Mouse (Mus musculus) frontal cortex, adult 2 months (tissue): ENCODE results near the gene Nrtn. TPM values are rescaled to one million over a fixed set of nuclear protein-coding genes. Genes with fewer than 3 reads are reported as not detected.

Experiments used
- DNase-seq, 2 experiments: peaks; one replicate each; pipeline ENCODE4 v3.0.0; 2022; ENCODE audit warnings: low spot score in 1 of 2; ENCODE audit errors: extremely low spot score in 1 of 2
- polyA plus RNA-seq: library from polyadenylated mRNA; depleted of rRNA; stranded (reverse); fragments of >200 nt; gene quantifications from 2 replicates; pipeline ENCODE4 v1.2.3, GENCODE M21; 2012

Gene Nrtn
- polyA plus RNA-seq, 1 experiment = 5.9 TPM

DNA sequence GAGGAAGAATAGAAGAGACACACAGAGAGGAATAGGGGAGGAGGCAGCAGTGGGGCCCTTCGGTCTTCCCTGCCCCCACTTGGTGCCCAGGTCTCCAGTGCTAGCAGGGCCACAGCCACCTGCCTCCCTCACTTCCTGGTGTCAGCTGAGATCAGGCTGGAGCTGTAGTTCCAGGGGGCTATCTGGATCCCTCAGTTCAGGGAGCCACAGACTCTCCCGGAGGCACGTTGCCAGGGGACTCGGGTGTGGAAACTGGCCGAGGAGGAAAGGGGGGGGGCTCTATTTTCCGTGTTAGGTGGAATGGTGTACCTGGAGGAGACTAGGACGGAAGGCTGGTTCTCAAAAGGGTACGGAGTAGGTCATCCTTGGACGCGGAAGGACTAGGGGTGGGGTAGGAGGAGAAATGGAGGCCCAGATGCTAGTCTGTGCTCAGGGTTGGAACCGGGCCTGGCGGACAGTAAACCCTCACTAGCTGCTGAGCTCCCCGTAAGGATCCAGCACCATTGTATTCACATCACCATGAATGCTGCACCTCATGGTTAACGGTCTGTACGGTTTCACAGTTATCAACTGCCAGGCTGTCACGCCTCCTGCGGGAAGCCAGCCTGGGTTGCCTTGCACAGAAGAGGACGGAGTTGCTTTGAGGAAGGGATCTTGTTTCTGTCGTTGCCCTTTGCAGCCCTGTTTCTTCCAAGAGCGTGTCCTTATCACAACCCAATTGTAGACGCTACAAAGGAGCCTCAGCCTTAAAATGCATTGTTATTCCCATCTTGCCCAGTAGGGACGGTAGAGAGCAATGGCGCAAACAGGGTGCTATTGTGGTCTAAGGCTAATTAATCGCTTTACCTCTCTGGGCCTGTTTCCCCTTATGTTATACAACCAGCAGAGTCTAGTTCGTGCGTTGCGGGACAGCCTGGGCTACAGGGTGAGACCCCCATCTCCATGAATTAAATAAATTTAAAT, 5.7 kb upstream of the Nrtn start:
- DNase-seq = peak in 1 of 2 experiments; percentile 87

DNA sequence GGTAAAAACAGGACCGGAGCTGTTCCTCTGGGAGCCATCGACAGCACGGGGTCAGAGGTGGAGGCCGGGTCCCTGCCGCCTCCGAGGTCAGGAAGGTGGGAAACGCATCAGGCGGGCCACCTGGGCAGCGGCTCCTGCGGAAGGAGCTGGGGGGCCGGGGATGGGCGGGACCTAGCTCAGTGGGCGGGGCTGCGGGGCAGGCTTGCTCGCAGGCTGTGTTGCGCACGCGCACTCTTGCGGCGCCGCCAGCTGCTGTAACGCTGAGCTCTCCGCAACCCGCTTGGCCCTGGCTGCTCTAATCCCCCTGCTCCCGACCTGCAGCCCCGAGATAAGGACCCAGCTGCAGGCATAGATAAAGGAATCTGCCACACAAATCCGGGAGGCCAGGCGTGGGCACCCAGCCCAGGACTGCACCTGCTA, 4.7 kb upstream of the Nrtn start:
- peak in 1 of 2 experiments; percentile 89 for DNase-seq

- no peak for DNase-seq
Measured at GRCm38 (mm10) chr17:56761077-56761476, 3.7 kb upstream of the Nrtn start.

DNA sequence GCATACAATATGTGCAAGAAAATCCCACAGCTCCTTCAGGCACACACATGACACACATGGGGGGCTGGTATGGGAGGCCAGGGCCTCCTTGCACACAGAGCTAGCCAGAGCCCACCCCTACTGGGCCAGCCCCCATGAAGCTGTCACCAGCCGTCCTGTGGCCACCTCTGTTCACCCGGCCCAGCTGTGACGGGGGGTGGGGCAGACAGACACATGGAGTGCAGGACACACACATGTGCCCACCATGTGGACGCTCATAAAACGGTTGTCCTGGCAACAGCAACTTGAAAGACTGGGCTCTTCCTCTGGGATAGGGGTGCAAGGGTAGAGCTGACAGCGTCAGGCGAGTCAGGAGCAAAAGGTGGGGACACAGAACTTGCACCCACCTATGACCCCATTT, 1.9 kb upstream of the Nrtn start:
- no peak for DNase-seq

GRCm38 (mm10) chr17:56758132-56758531, 802 bp upstream of the Nrtn start:
- DNase-seq = peak in 1 of 2 experiments; percentile 80

GRCm38 (mm10) chr17:56756703-56757399, 479 bp downstream of the Nrtn start:
- DNase-seq = no peak

DNA sequence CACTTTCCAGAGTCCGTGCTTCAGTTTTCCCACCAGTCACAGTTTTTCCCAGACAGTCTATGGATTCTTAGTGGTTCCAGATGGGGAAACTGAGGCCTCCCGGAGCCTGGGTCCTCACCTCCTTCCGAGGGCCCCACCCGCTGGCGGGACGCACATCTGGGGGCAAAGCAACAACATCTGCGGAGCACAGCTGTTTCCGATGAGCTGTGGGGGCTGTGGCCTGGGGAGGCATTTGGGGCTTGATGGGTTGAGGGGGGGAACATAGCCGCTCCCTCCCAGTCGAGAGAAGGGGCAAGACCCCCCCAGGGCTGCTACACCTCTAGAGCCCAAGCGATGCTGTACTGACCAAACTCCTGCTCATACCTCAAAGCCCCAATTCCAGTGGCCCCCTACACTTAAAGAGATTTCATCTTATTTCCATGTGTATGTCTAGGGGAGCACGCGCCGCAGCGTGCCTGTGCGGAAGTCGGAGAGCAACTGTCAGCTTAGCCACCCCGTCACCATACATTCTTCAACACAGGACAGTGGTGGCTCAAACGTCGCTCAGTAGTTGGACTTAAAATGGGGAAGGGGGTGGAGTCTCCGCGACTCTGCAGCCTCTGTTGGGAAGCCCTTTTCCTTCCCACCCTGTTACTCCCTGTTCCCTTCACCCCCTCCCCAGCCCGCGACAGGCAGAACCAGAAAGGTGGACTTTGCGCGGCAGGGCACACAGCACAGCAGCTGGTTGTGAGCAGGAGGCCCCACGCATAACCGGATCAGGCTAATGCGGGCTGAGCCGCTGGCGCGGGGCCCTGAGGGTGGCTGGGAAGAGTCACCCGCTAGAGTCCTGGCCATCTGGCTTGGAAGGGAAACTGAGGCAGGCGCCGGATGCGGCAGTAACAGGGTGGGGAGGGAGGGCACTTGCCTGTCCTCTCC, 2.8 kb downstream of the Nrtn start:
- no peak for DNase-seq

GRCm38 (mm10) chr17:56753452-56753851, 3.9 kb downstream of the Nrtn start:
- DNase-seq = no peak

DNA sequence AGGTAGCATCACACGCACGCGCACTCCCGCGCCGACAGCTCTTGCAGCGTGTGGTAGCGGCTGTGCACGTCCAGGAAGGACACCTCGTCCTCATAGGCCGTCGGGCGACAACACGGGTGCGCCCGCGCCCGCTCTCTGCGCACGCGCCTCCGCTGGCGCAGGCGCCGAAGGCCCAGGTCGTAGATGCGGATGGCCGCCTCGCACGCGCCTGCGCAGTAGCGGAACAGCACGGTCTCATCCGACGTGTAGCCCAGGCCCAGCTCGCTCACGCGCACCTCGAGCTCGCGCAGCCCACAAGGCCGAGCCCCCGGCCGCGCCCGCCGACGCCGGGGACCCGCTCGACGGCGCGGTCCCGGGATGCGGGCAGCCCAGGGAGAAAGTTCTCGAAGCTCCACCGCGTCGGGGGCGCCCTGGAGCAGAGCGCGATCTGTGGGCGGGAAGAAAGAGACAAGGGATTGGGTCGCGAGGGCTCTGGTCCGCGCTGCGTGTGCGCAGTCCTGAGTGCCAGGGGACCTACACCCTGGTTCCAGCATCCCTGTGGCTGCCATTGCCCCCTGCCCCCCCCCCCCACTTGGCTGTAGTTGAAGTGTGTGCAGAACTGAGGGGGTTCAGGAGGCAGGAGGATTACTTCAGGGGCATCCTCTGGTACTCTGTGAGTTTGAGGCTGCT, 5.8 kb downstream of the Nrtn start:
- DNase-seq = no peak

GRCm38 (mm10) chr17:56744173-56744572, 13.2 kb downstream of the Nrtn start:
- DNase-seq = no peak

- no peak for DNase-seq
Measured at GRCm38 (mm10) chr17:56740788-56741160, 16.6 kb downstream of the Nrtn start.

DNA sequence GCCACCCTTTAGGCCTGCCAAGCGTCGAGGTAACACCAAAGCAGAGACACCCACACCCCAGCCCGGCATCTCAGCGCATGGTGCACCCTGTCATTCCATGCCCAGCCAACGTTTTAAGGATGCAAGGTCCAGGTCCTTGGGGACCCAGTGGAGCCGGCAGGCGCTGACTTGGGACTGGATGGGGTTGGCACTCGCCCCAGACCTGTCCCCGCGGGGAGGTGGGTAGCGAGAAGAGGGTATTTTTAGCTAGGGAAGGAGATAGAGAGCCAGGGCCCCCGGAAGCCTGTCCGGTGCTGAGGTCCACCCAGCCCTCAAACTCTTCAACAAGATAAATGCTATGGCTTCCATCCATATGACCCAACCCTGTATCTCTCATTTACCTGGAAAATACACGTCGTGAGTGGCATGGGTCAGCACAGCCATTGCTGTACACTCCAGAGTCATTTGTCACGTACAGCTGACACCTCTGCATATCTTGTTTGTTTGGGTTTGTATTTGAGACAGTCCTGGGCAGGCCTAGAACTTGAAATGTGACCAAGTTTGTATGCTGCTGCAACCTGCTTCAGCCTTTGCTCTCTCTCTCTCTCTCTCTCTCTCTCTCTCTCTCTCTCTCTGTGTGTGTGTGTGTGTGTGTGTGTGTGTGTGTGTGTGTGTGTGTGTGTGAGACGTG, 17.1 kb downstream of the Nrtn start:
- no peak for DNase-seq

DNA sequence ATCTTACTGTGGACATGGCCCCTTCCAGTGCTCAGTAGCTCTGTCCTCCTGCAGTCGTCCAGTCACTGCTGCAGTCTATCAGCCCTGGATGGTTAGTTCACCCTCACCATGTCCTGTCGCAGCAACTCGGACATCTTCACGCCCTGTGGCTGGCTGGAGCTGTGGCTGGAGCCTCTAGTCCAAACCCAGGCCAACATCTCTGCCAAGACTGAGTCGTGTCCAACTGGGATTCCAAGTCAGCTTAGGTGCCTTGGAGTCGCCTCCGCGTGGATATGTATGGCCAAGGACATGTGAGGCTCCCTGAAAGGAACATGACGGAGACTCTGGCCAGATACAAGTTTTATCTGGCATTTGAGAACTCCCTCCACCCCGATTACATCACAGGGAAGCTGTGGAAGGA, 19.1 kb downstream of the Nrtn start:
- DNase-seq = no peak

DNA sequence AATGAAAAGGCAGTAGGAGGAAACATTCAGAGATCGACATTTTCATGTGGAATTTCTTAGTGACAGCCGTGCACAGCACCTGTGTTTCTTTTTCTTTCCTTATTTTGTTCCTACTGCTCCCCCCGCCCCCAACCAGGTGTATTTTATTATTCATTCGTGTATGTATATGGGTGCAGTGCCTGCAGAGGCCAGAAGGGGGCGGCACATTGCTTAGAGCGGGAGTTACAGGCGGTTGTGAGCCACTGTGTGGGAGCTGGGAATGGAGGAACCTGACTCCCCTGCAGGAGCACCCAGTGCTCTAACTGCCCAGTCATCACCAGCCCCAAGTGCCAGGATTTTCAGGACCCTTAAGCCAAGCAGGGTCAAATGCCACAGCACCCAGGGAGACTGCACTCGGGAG, 20.8 kb downstream of the Nrtn start:
- DNase-seq = no peak

DNA sequence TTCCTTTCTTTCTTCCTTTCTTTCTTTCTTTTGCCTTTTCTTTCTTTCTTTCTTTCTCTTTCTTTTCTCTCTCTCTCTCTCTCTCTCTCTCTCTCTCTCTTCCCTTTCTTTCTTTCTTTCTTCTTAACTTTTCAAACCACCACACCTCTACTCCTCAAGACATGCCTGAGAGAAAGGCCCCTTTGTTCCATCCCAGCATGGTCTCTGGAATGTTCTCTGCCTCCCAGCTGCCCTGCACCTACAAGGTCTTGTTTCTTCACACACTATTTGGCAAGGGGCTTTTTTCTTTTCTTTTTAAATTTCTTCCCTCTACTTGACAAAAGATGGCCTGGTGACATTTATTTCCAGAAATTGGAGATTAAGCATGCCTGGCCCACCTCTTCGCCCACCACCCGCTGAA, 27.7 kb downstream of the Nrtn start:
- no peak for DNase-seq

- no peak for DNase-seq
Measured at GRCm38 (mm10) chr17:56729151-56729550, 28.2 kb downstream of the Nrtn start.

- no peak for DNase-seq
Measured at GRCm38 (mm10) chr17:56728117-56728516, 29.2 kb downstream of the Nrtn start.

GRCm38 (mm10) chr17:56727659-56728058, 29.7 kb downstream of the Nrtn start:
- DNase-seq = no peak

DNA sequence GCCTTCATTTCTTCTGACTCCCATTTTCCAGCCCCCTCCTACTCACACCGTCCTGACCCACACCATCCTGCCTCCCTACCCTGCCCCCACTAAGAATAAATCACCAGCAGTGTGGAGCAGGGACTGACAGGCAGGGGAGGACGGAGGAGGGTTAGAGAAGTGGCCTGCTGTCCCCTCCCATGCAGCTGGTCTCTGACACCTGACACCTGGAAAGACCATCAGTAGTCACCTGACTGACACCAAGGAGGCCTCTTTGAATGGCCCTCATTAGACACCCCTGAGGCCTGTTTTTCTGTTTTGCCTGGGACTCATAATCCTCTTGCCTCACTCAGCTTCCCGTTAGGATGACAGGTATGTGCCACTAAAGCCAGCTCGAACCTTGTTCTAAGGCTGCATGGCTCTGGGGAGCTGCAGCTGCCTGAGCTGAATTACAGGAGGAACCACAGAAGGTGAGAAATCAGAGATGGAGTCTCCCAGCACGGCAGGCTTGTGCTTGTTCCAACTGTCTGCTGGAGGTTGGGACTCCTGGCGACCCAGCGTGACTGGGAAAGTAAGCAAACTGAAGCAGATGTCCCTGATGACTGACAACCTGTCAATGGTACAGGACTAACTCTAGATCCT, 30.2 kb downstream of the Nrtn start:
- no peak for DNase-seq
